Mouse (Mus musculus): Measurements from ENCODE around the gene Accsl.

GRCm38 (mm10) chr2:93841349-93841748 lies 27.6 kb downstream of the Accsl start:
- TF ChIP-seq EP300 (IDR thresholded peaks at IDR 0.05; ENCODE audit: insufficient read depth, low read depth, low read length): no peak
- TF ChIP-seq POLR2A (IDR thresholded peaks at IDR 0.05; ENCODE audit: insufficient read depth, low read depth, low read length): no peak
- no peak for TF ChIP-seq CTCF (IDR thresholded peaks at IDR 0.05)
